Mouse (Mus musculus): ENCODE results near the gene Atp11b. TPM values are rescaled to one million over a fixed set of nuclear protein-coding genes. Genes with fewer than 3 reads are reported as not detected.

Gene Atp11b
- 216 TPM for polyA plus RNA-seq (2017; shearing (Covaris generic))

DNA sequence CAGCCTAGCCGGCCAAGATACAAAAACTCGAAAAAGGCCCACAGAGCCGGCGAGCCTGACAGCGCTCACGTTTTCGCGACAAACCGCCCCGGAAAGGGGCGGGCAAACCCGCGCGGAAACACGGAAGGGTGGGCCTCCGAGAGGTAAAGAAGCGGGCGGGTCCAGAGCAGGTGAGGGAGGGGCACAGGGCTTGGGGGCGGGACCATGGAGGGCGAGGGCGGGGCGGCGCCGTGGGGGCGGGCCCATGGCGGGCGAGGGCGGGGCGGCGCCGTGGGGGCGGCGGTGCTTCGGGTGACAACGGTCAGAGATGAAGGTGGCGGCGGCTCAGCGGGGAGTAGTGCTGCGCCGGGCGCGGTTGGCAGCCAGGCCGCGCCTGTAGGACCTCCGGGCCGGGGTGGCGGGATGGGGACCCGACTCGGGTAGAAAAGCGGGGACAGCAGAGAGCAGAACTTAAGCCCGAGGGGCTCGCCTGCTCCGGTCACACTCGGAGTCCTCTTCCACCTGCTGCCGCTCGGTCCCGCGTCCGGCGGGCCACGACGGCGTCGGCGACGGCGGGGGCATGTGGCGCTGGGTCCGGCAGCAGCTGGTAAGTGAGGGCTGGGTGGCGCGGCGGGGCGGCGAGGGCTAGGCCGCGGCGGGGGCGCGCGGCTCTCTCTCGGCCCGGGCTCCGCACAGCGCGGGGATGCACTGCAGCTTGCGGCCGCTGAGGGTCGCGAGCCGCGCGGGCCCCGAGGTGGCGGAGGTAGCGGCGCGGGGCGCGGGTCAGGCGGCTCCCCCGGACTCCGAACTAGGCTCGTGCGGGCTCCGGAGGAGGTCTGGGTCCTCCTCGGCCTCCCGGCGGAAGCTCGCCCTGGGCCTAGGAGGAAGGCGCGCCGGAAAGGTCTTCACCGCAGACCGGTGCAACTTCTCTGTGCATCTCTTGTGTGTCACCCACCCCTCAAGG lies at the start of gene Atp11b:
Gene Atp11b (plus strand): TSS at position 282 of the 943 bp plus-strand sequence.

Other genes starting within 250 kb of the Atp11b start
- 68.8 TPM for gene Dcun1d1, start 183.3 kb downstream of the Atp11b start, polyA plus RNA-seq (2017; shearing (Covaris generic))
- gene Mccc1, start 246.6 kb downstream of the Atp11b start, polyA plus RNA-seq (2017; shearing (Covaris generic)): 23.2 TPM

Data from effector memory CD4-positive, alpha-beta T cell, adult 7 months (primary cell).